Mouse (Mus musculus): ENCODE data around the gene Anp32e.
"Not testable (repeated sequence)": the region's sequence is repeated elsewhere in the genome, so short reads cannot be mapped to it uniquely, and the experiment has no call there.

DNA sequence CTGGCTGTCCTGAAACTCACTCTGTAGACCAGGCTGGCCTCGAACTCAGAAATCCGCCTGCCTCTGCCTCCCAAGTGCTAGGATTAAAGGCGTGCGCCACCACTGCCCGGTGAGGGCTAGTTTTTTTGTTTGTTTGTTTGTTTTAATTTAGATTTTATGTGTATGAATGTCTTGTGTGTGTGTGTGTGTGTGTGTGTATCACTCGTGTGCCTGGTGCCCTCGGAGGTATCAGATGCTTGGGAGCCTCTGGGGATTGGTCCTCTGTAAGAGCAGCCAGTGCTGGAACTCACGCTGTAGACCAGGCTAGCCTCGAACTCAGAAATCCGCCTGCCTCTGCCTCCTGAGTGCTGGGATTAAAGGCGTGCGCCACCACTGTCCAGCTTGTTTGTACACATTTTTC lies 22.5 kb downstream of the Anp32e start:
- TF ChIP-seq CTCF (IDR thresholded peaks at IDR 0.05; ENCODE audit: borderline replicate concordance, insufficient read depth, low read length); POLR2A (IDR thresholded peaks at IDR 0.05; ENCODE audit: low read depth, low read length): not testable (repeated sequence)
